Mouse (Mus musculus) hindbrain, embryonic 15.5 days (tissue): ENCODE measurements at regions not wholly inside any gene's neighbourhood (a gene's known extent, or its start where the extent isn't known, plus 50 kb on each side); places are given as distances from the start of the nearest gene placed in this dataset.

Experiments used
- ATAC-seq: fragments of 200-750 bp; cut with Nextera tagmentation; 2 replicates; pipeline ENCODE4 v1.8.0; 2017; ENCODE audit warnings: low read depth, moderate number of reproducible peaks, moderate TSS enrichment; ENCODE audit not compliant: low FRiP score
- H3K27ac ChIP-seq: fragments of 300-500 bp; sonication (generic); replicated peaks from 2 replicates; pipeline ENCODE4 v1.5.1; 2015; ENCODE audit warnings: mild to moderate bottlenecking, inconsistent platforms
- H3K27me3 ChIP-seq: fragments of 300-500 bp; sonication (generic); 2 replicates; pipeline ENCODE4 v1.6.1; 2015; ENCODE audit warnings: control low read depth, inconsistent platforms
- H3K36me3 ChIP-seq: fragments of 300-500 bp; sonication (generic); 2 replicates; pipeline ENCODE4 v1.6.1; 2015; ENCODE audit warnings: control low read depth, inconsistent platforms
- H3K4me1 ChIP-seq: fragments of 300-500 bp; sonication (generic); replicated peaks from 2 replicates; pipeline ENCODE4 v1.6.1; 2015; ENCODE audit warnings: control low read depth, inconsistent platforms
- H3K4me2 ChIP-seq: fragments of 300-500 bp; sonication (generic); 2 replicates; pipeline ENCODE4 v1.6.1; 2015; ENCODE audit warnings: moderate library complexity, mild to moderate bottlenecking, inconsistent platforms
- H3K4me3 ChIP-seq: fragments of 300-500 bp; sonication (generic); 2 replicates; pipeline ENCODE4 v1.5.1; 2015; ENCODE audit warnings: mild to moderate bottlenecking, inconsistent platforms
- H3K9ac ChIP-seq: fragments of 300-500 bp; sonication (generic); 2 replicates; pipeline ENCODE4 v1.6.1; 2015; ENCODE audit warnings: inconsistent platforms
- H3K9me3 ChIP-seq: fragments of 300-500 bp; sonication (generic); 2 replicates; pipeline ENCODE4 v1.6.1; 2016; ENCODE audit warnings: control low read depth, inconsistent platforms
- WGBS: fragments of 180-500 bp; shearing (Covaris S2); methylation state at CpG from one replicate; pipeline ENCODE4 v1.1.7; 2015; 5-methylcytosine and 5-hydroxymethylcytosine counted together

GRCm38 (mm10) chr10:100931739-100932138 lies 341.5 kb downstream of the 1700017N19Rik start:
- no peak for ATAC-seq
- no peaks in the 10 kb centered on the region for H3K27me3 ChIP-seq
- no peaks in the 10 kb centered on the region for H3K4me1 ChIP-seq
- no peaks in the 10 kb centered on the region for H3K9me3 ChIP-seq
- H3K36me3 ChIP-seq: no peaks in the 10 kb centered on the region
- H3K4me3 ChIP-seq: no peak overlapping the region
- WGBS: 77% methylated on average over 1 of the region's 1 CpGs
- no peak overlapping the region for H3K9ac ChIP-seq
- no peak overlapping the region for H3K27ac ChIP-seq
- H3K4me2 ChIP-seq: no peak overlapping the region

- no peak overlapping the region for H3K4me3 ChIP-seq
- H3K9me3 ChIP-seq: no peaks in the 10 kb centered on the region
- no peak for ATAC-seq
- no peak overlapping the region for H3K9ac ChIP-seq
- H3K27ac ChIP-seq: no peak overlapping the region
- no peaks in the 10 kb centered on the region for H3K36me3 ChIP-seq
- H3K27me3 ChIP-seq: no peaks in the 10 kb centered on the region
- no peak overlapping the region for H3K4me2 ChIP-seq
- H3K4me1 ChIP-seq: no peaks in the 10 kb centered on the region
- 93% methylated on average over 9 of the region's 9 CpGs for WGBS
Observed at GRCm38 (mm10) chr10:100958371-100958770, 368.1 kb downstream of the 1700017N19Rik start.

GRCm38 (mm10) chr10:101003469-101003868 lies 413.2 kb downstream of the 1700017N19Rik start:
- no peaks in the 10 kb centered on the region for H3K36me3 ChIP-seq
- no peak overlapping the region for H3K27ac ChIP-seq
- H3K4me1 ChIP-seq: no peaks in the 10 kb centered on the region
- no peaks in the 10 kb centered on the region for H3K27me3 ChIP-seq
- H3K4me3 ChIP-seq: no peak overlapping the region
- no peak overlapping the region for H3K4me2 ChIP-seq
- no peaks in the 10 kb centered on the region for H3K9me3 ChIP-seq
- no peak for ATAC-seq
- H3K9ac ChIP-seq: no peak overlapping the region
- WGBS: 72% methylated on average over 2 of the region's 2 CpGs

GRCm38 (mm10) chr10:101004687-101005086 lies 414.4 kb downstream of the 1700017N19Rik start:
- WGBS: 89% methylated on average over 4 of the region's 4 CpGs
- Histone ChIP-seq H3K4me2 (no peak overlapping the region), H3K27me3 (no peaks in the 10 kb centered on the region), H3K4me1 (no peaks in the 10 kb centered on the region), H3K36me3 (no peaks in the 10 kb centered on the region), H3K9me3 (no peaks in the 10 kb centered on the region), H3K4me3 (no peak overlapping the region), H3K9ac (no peak overlapping the region), H3K27ac (no peak overlapping the region)
- ATAC-seq: no peak

- Histone ChIP-seq H3K4me3 (no peak overlapping the region), H3K36me3 (no peaks in the 10 kb centered on the region), H3K9ac (no peak overlapping the region), H3K27me3 (no peaks in the 10 kb centered on the region), H3K4me2 (no peak overlapping the region), H3K9me3 (no peaks in the 10 kb centered on the region), H3K27ac (no peak overlapping the region), H3K4me1 (no peaks in the 10 kb centered on the region)
- WGBS: 83% methylated on average over 1 of the region's 1 CpGs
- ATAC-seq: no peak
Observed at GRCm38 (mm10) chr10:101015416-101015815, 425.1 kb downstream of the 1700017N19Rik start.

GRCm38 (mm10) chr10:101038630-101039029 lies 448.3 kb downstream of the 1700017N19Rik start:
- ATAC-seq: no peak
- Histone ChIP-seq H3K4me3 (no peak overlapping the region), H3K27ac (no peak overlapping the region)

GRCm38 (mm10) chr10:101039034-101039433 lies 448.8 kb downstream of the 1700017N19Rik start:
- Histone ChIP-seq H3K9me3 (no peaks in the 10 kb centered on the region), H3K27ac (no peak overlapping the region), H3K4me1 (no peaks in the 10 kb centered on the region), H3K4me2 (no peak overlapping the region), H3K36me3 (no peaks in the 10 kb centered on the region), H3K4me3 (no peak overlapping the region), H3K9ac (no peak overlapping the region), H3K27me3 (no peaks in the 10 kb centered on the region)
- no peak for ATAC-seq
- WGBS: 67% methylated on average over 1 of the region's 1 CpGs

More at GRCm38 (mm10) chr10:101038630-101039029, 448.3 kb downstream of the 1700017N19Rik start:
- no peaks in the 10 kb centered on the region for H3K4me1 ChIP-seq
- H3K9me3 ChIP-seq: no peaks in the 10 kb centered on the region
- H3K36me3 ChIP-seq: no peaks in the 10 kb centered on the region
- H3K9ac ChIP-seq: no peak overlapping the region
- no peak overlapping the region for H3K4me2 ChIP-seq
- no peaks in the 10 kb centered on the region for H3K27me3 ChIP-seq
